Mouse (Mus musculus) ES-Bruce4 (cell line): ENCODE measurements at regions not wholly inside any gene's neighbourhood (a gene's known extent, or its start where the extent isn't known, plus 50 kb on each side); places are given as distances from the start of the nearest gene placed in this dataset.

ENCODE experiments used
- H3K27ac ChIP-seq: 2 replicates; pipeline ENCODE4 v1.5.1; 2012; ENCODE audit warnings: low read length, inconsistent platforms; ENCODE audit not compliant: insufficient read depth
- H3K27me3 ChIP-seq: 2 replicates; pipeline ENCODE4 v1.6.1; 2012; ENCODE audit warnings: mild to moderate bottlenecking, low read length, inconsistent platforms; ENCODE audit not compliant: control insufficient read depth, poor library complexity, insufficient read depth, severe bottlenecking
- H3K36me3 ChIP-seq: 2 replicates; pipeline ENCODE4 v1.6.1; 2012; ENCODE audit warnings: inconsistent platforms, mild to moderate bottlenecking, low read length, moderate library complexity; ENCODE audit not compliant: control insufficient read depth, poor library complexity, insufficient read depth, severe bottlenecking
- H3K4me1 ChIP-seq: one replicate; pipeline ENCODE4 v1.8.1; 2011; ENCODE audit warnings: low read length; ENCODE audit not compliant: control insufficient read depth, insufficient read depth
- H3K4me3 ChIP-seq: 2 replicates; pipeline ENCODE4 v1.5.1; 2011; ENCODE audit warnings: low read depth, mild to moderate bottlenecking, low read length
- H3K9ac ChIP-seq: 2 replicates; pipeline ENCODE4 v1.6.1; 2012; ENCODE audit warnings: low read depth, mild to moderate bottlenecking, inconsistent platforms; ENCODE audit not compliant: poor library complexity, severe bottlenecking
- H3K9me3 ChIP-seq: replicated peaks from 2 replicates; pipeline ENCODE4 v1.6.1; 2012; ENCODE audit warnings: mild to moderate bottlenecking, low read length, inconsistent platforms; ENCODE audit not compliant: control insufficient read depth, poor library complexity, insufficient read depth, severe bottlenecking
- CTCF ChIP-seq: IDR thresholded peaks from one replicate; pipeline ENCODE4 v1.8.1; 2011; ENCODE audit warnings: low read depth, low read length
- EP300 ChIP-seq: IDR thresholded peaks from 2 replicates; pipeline ENCODE4 v1.6.1; 2011; ENCODE audit warnings: low read depth, low read length; ENCODE audit not compliant: insufficient read depth
- POLR2A ChIP-seq: IDR thresholded peaks from one replicate; pipeline ENCODE4 v1.8.1; 2011; ENCODE audit warnings: low read length; ENCODE audit not compliant: insufficient read depth

GRCm38 (mm10) chr1:71995573-71996233, 216.4 kb downstream of the Mreg start:
- H3K9ac ChIP-seq, result no peak overlapping the region
- H3K9me3 ChIP-seq, result no peaks in the 10 kb centered on the region
- H3K27me3 ChIP-seq, result no peaks in the 10 kb centered on the region
- no peak overlapping the region for H3K4me3 ChIP-seq
- H3K4me1 ChIP-seq, result no peaks in the 10 kb centered on the region
- no peak overlapping the region for H3K27ac ChIP-seq
- no peaks in the 10 kb centered on the region for H3K36me3 ChIP-seq
- TF ChIP-seq POLR2A, result no peak
- TF ChIP-seq EP300, result no peak
- TF ChIP-seq CTCF, result no peak

DNA sequence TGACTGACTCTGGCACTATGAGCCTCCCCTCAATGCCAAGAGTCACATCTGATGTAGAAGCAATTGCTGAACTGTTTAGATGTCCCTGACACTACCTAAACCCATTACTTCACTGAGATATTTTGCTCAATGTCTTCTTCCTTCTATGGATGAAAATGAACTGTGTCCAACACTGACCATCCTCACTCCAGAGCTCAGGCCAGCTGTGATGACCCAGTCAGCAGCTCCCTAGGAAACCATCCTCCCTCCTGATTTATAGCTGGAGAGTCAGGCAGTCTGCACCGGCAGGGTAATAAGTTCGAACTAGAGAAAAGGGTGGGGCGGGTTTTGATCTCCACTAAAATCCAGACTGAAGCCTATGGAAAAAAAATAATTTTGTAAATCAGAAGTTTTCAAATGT, 221.2 kb downstream of the Mreg start:
- Histone ChIP-seq H3K9me3 (no peaks in the 10 kb centered on the region), H3K9ac (no peak overlapping the region), H3K27ac (no peak overlapping the region), H3K4me3 (no peak overlapping the region), H3K27me3 (no peaks in the 10 kb centered on the region; the same call in 1 of the 2 replicates), H3K4me1 (no peaks in the 10 kb centered on the region), H3K36me3 (no peaks in the 10 kb centered on the region)
- TF ChIP-seq EP300 (no peak), CTCF (no peak), POLR2A (no peak)

GRCm38 (mm10) chr1:71988086-71988485, 224.0 kb downstream of the Mreg start:
- Histone ChIP-seq H3K9ac (no peak overlapping the region), H3K4me3 (no peak overlapping the region), H3K9me3 (no peaks in the 10 kb centered on the region), H3K27ac (no peak overlapping the region), H3K27me3 (no peaks in the 10 kb centered on the region; the same call in 1 of the 2 replicates), H3K36me3 (no peaks in the 10 kb centered on the region), H3K4me1 (no peaks in the 10 kb centered on the region)
- TF ChIP-seq EP300 (no peak), POLR2A (no peak)

DNA sequence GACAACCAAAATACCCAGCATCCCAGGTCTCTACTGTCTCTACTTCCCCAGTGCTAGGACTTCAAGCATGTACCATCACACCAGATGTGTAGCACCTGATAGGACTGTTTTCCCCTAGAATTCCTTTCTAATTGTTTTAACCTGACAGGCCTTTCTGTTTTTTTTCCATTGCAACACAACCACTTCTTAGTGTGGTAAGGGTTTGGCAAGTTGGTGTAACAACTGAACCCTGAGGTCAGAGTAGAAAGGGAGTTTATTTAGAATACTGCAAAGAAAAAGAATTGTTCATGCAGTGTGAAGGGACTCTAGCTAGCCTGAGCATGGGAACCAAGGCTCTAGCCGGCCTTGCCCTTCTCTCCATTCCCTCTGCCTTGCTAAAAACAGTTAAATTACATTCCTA, 226.1 kb downstream of the Mreg start:
- H3K9ac ChIP-seq, result no peak overlapping the region
- no peaks in the 10 kb centered on the region; the same call in 1 of the 2 replicates for H3K27me3 ChIP-seq
- no peaks in the 10 kb centered on the region for H3K9me3 ChIP-seq
- H3K4me3 ChIP-seq, result no peak overlapping the region
- H3K27ac ChIP-seq, result no peak overlapping the region
- H3K4me1 ChIP-seq, result no peaks in the 10 kb centered on the region
- no peaks in the 10 kb centered on the region for H3K36me3 ChIP-seq
- TF ChIP-seq CTCF, result no peak
- TF ChIP-seq EP300, result no peak
- TF ChIP-seq POLR2A, result no peak

- Histone ChIP-seq H3K9ac (no peak overlapping the region), H3K4me1 (no peaks in the 10 kb centered on the region), H3K36me3 (no peaks in the 10 kb centered on the region), H3K27me3 (no peaks in the 10 kb centered on the region; the same call in 1 of the 2 replicates), H3K27ac (no peak overlapping the region), H3K4me3 (no peak overlapping the region), H3K9me3 (no peaks in the 10 kb centered on the region)
- no peak for TF ChIP-seq CTCF
- TF ChIP-seq EP300, result no peak
- no peak for TF ChIP-seq POLR2A
Measured at GRCm38 (mm10) chr1:71983786-71984185, 228.3 kb downstream of the Mreg start.

DNA sequence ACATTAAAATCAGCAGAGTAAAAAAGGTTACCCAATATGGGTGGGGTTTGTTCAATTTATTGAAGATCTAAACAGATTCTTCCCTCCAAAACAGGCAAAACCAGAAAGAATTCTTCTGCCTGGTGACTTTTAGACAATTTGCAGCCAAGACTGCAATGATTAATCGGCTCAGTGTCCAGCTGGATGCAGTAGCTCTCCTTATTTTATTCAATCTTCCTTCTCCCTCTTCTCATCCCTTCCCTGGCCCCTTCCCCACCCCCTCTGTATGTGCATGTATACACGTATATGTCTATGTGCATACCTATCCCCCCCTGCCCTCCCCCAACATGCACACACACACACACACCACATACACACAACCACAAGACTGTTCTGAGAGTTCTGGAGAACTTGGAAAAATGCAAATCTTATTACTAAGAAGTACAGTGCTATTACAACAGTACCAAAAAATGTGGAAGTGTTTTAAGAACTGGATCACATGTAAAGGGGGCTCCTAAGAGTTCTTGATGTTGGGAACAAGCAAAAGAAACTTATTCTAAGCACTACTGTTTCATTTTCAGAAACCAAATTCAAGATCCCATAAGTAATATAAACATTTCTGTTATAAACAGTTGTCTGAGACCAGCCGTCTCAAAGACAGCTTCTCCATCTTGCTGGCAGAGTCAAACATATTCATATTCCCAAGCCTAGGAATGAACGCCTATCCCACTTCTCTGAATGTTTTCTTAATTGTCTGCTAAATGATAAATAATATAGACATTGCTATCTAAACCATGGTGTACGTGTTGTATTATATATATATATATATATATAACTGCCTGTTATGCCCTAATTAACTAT, 229.5 kb downstream of the Mreg start:
- Histone ChIP-seq H3K9ac (no peak overlapping the region), H3K27ac (no peak overlapping the region), H3K4me1 (no peaks in the 10 kb centered on the region), H3K36me3 (no peaks in the 10 kb centered on the region), H3K27me3 (no peaks in the 10 kb centered on the region), H3K9me3 (no peaks in the 10 kb centered on the region), H3K4me3 (no peak overlapping the region)
- TF ChIP-seq EP300 (no peak), CTCF (no peak), POLR2A (no peak)
